Mouse (Mus musculus) intestine, postnatal 0 days (tissue): ENCODE data around the gene St8sia1. TPM values are rescaled to one million over a fixed set of nuclear protein-coding genes. Genes with fewer than 3 reads are reported as not detected.

ENCODE experiments used
- ATAC-seq: fragments of 200-750 bp; cut with Nextera tagmentation; 2 replicates; pipeline ENCODE4 v1.8.0; 2017; ENCODE audit warnings: mild to moderate bottlenecking, moderate TSS enrichment, moderate library complexity
- H3K27ac ChIP-seq: fragments of 300-500 bp; sonication (generic); 2 replicates; pipeline ENCODE4 v1.5.1; 2014; ENCODE audit warnings: mild to moderate bottlenecking, low read depth, low read length, moderate library complexity
- H3K27me3 ChIP-seq: fragments of 300-500 bp; sonication (generic); replicated peaks from 2 replicates; pipeline ENCODE4 v1.6.1; 2014; ENCODE audit warnings: low read length, mixed read lengths; ENCODE audit not compliant: control insufficient read depth, insufficient read depth
- H3K36me3 ChIP-seq: fragments of 300-500 bp; sonication (generic); 2 replicates; pipeline ENCODE4 v1.6.1; 2014; ENCODE audit warnings: mild to moderate bottlenecking, moderate library complexity; ENCODE audit not compliant: control insufficient read depth, insufficient read depth
- H3K4me1 ChIP-seq: fragments of 300-500 bp; sonication (generic); replicated peaks from 2 replicates; pipeline ENCODE4 v1.6.1; 2014; ENCODE audit warnings: antibody characterized with exemption, low read length, mixed read lengths; ENCODE audit not compliant: control insufficient read depth, insufficient read depth
- H3K4me2 ChIP-seq: fragments of 300-500 bp; sonication (generic); replicated peaks from 2 replicates; pipeline ENCODE4 v1.6.1; 2014; ENCODE audit warnings: low read depth, mild to moderate bottlenecking, moderate library complexity
- H3K4me3 ChIP-seq: fragments of 300-500 bp; sonication (generic); 2 replicates; pipeline ENCODE4 v1.5.1; 2014; ENCODE audit warnings: low read depth, low read length
- H3K9ac ChIP-seq: fragments of 300-500 bp; sonication (generic); 2 replicates; pipeline ENCODE4 v1.6.1; 2014; ENCODE audit warnings: mild to moderate bottlenecking, low read depth, low read length
- H3K9me3 ChIP-seq: fragments of 300-500 bp; sonication (generic); 2 replicates; pipeline ENCODE4 v1.6.1; 2016; ENCODE audit warnings: mixed run types; ENCODE audit not compliant: control insufficient read depth
- CTCF ChIP-seq: sonication (generic); IDR thresholded peaks from 2 replicates; pipeline ENCODE4 v1.5.1; 2016; ENCODE audit warnings: low read depth, mild to moderate bottlenecking, control low read depth, antibody characterized with exemption, moderate library complexity
- WGBS: fragments of 180-500 bp; shearing (Covaris S2); extraction: QIAGEN DNeasy Blood & Tissue Kit; methylation state at CpG from one replicate; pipeline ENCODE4 v1.1.7; 2014; 5-methylcytosine and 5-hydroxymethylcytosine counted together
- polyA plus RNA-seq: library from polyadenylated mRNA; unstranded; fragments of >200 nt; fragmentation: Nextera tagmentation; extraction: Ambion mirVana; gene quantifications from 2 replicates; pipeline ENCODE4 v1.2.1, GENCODE M21; 2015

Gene St8sia1
- polyA plus RNA-seq, 1 experiment from 2014 or later, result 0.34 TPM

DNA sequence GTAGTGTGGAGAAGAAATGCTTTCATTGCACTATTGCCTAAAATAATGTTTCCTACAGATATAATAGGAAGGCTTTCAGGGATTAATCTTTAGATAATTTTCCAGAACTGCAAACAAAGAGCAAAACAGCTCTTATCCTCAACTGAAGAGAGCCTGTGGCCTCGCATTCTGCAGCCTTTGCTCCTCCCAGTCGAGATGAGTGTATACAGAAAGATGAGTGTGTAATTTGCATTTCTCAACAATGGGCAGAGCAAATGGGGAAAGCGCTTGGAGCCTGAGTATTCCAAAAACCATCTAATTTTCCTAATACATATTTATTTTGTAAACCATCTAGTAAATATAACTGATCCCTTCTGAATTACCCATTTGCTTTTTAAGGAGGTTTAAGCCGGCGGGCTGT is 38.3 kb downstream of the St8sia1 start:
- no peaks in the 10 kb centered on the region for H3K4me1 ChIP-seq
- no peak overlapping the region for H3K4me2 ChIP-seq
- no peak overlapping the region for H3K4me3 ChIP-seq
- no peaks in the 10 kb centered on the region for H3K9me3 ChIP-seq
- H3K27ac ChIP-seq, result no peak overlapping the region
- H3K9ac ChIP-seq, result no peak overlapping the region
- H3K27me3 ChIP-seq, result no peaks in the 10 kb centered on the region
- ATAC-seq, result no peak
- 78% methylated on average over 5 of the region's 5 CpGs for WGBS
- no peaks in the 10 kb centered on the region for H3K36me3 ChIP-seq
- no peak for TF ChIP-seq CTCF

DNA sequence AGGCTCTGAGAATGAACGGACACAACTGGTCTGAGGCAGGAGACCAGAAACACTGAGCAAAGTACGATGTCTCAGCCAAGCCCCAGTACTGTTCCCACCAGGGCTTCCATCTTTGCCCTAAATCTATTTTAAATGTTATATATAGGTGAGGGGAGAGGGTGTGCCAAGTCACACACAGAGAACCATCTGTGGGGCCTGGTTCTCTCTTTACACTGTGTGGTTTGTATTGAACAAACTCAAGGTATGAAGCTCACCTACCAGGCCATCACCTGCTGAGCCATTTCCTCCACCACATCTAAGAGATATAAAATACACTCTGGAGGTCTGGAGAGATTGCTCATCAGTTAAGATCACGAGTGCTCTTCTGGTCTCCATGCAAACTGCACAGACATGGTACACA is 38.9 kb downstream of the St8sia1 start:
- no peaks in the 10 kb centered on the region for H3K27me3 ChIP-seq
- H3K4me2 ChIP-seq, result no peak overlapping the region
- H3K27ac ChIP-seq, result no peak overlapping the region
- H3K9me3 ChIP-seq, result no peaks in the 10 kb centered on the region
- no peaks in the 10 kb centered on the region for H3K36me3 ChIP-seq
- TF ChIP-seq CTCF, result no peak
- H3K9ac ChIP-seq, result no peak overlapping the region
- 90% methylated on average over 3 of the region's 3 CpGs for WGBS
- H3K4me3 ChIP-seq, result no peak overlapping the region
- ATAC-seq, result no peak
- no peaks in the 10 kb centered on the region for H3K4me1 ChIP-seq

DNA sequence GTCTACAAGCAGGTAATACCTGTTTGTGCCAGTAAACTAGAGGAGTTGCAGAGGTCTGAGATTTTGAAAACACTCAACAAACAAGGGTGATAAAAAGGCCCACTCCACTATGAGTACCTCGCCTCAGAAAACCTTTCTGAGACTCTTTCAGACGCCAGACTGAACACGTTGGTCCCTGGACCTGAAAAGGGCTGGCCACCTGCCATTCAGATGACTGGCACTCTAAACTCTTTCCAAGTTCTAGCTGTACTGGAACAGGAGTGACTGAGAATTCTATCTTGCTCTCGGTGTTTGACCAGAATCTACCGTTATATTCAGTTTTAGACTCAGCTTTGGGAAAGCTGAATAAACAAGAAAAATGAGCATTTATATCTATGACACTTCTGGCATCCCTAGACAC is 43.4 kb downstream of the St8sia1 start:
- 64% methylated on average over 5 of the region's 5 CpGs for WGBS
- Histone ChIP-seq H3K36me3 (no peaks in the 10 kb centered on the region), H3K4me2 (no peak overlapping the region), H3K9me3 (no peaks in the 10 kb centered on the region), H3K9ac (no peak overlapping the region), H3K4me1 (no peaks in the 10 kb centered on the region), H3K27ac (no peak overlapping the region), H3K4me3 (no peak overlapping the region), H3K27me3 (no peaks in the 10 kb centered on the region)
- no peak for TF ChIP-seq CTCF
- no peak for ATAC-seq

DNA sequence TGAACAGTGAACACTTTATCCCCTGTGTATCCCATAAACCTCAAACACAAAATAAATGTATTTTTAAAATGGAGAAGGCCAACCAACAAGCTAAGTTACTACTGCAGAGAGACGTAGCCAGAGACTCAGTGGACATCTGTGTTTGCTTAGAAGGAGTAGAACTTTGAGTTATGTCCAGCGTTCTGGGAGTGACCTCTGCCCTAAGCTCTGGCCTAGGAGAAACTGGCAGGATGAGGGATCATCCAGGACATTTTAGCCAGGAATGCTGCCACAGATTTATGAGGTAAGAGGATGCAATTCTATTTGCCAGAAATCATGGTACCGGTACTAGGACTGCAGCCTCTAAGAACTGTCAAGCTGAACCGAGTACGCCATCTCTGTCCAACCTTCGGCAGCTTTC is 45.6 kb downstream of the St8sia1 start:
- no peak for ATAC-seq
- no peak for TF ChIP-seq CTCF
- no peak overlapping the region for H3K27ac ChIP-seq
- no peaks in the 10 kb centered on the region for H3K27me3 ChIP-seq
- no peak overlapping the region for H3K4me2 ChIP-seq
- no peaks in the 10 kb centered on the region for H3K4me1 ChIP-seq
- no peaks in the 10 kb centered on the region for H3K36me3 ChIP-seq
- H3K4me3 ChIP-seq, result no peak overlapping the region
- WGBS, result 72% methylated on average over 6 of the region's 6 CpGs
- no peak overlapping the region for H3K9ac ChIP-seq
- no peaks in the 10 kb centered on the region for H3K9me3 ChIP-seq

DNA sequence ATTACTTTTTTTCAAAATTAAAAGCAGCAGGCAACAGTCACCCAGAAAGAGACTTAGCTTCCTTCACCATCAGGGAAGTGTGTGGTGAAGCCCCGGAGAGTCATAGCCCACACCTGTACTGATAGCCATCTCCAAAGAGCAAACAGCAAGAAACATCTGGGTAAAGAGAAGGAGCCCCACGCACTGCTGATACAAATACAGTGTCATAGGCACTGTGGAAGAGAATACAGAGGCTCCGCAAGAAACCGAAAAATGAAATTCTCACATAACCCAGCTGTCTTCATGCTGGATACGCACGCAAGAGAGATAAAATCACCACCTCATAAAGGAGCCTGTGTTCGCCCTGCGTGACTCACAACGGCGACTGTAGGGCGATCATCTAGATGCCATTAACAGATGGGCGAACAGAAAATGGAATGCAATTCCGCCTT is 46.8 kb downstream of the St8sia1 start:
- Histone ChIP-seq H3K4me1 (no peaks in the 10 kb centered on the region), H3K9me3 (no peaks in the 10 kb centered on the region), H3K4me3 (no peak overlapping the region), H3K9ac (no peak overlapping the region), H3K36me3 (no peaks in the 10 kb centered on the region), H3K4me2 (no peak overlapping the region), H3K27ac (no peak overlapping the region), H3K27me3 (no peaks in the 10 kb centered on the region)
- WGBS, result 78% methylated on average over 13 of the region's 13 CpGs
- TF ChIP-seq CTCF, result no peak
- no peak for ATAC-seq

DNA sequence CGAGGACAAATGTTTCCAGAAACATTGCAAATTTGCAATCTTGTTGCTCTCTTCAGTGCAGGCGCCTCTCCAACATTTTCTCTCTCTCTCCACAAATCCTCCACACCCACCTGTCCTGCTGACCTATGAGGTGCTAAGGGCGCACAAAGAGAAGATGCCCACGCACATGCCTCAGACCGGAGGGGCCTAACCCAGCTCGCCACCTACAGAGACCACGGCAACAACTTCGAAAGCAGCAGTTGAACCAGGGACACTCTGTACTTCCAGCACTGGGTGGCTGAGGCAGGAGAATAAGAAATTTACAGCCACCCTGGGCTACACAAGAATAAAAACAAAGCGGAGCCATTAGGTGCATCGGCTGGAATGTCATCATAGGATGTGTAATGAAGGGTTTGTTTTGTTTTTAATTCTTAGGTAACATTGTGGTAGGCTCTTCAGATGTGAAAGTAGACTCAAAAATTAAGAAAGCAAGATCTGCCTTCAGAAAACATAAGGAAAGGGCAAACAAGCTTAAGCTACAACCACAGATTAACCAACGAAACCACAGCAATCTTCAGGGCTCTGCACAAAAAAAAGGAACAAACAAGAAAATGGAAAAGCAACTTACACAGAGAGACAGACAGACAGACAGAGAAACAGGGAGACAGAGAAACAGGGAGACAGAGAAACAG is 47.8 kb downstream of the St8sia1 start:
- ATAC-seq, result no peak
- WGBS, result 86% methylated on average over 11 of the region's 11 CpGs
- no peak overlapping the region for H3K9ac ChIP-seq

DNA sequence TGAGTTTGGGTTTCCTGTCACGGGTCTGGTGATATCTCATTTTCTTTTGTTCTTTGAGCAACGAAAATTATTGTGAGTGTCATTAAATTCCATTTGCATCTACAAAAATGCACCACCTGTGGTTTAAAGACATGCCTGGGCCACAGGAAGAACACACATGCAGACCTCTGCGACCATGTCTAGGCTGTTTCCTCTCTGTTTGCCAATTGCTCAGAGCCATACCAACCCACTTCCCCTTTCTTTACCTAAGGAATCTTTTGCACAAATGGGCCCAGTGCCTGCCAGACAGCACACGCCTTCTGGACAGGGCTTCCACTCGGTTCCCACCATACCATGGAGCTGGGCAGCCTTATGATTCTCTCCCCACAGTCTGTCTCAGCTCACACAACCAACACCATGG is 48.8 kb downstream of the St8sia1 start:
- Histone ChIP-seq H3K9me3 (no peaks in the 10 kb centered on the region), H3K27me3 (no peaks in the 10 kb centered on the region), H3K36me3 (no peaks in the 10 kb centered on the region), H3K4me2 (no peak overlapping the region), H3K4me3 (no peak overlapping the region), H3K4me1 (no peaks in the 10 kb centered on the region), H3K9ac (no peak overlapping the region), H3K27ac (no peak overlapping the region)
- no peak for TF ChIP-seq CTCF
- 69% methylated on average over 5 of the region's 5 CpGs for WGBS
- no peak for ATAC-seq

More for the DNA sequence above, 47.8 kb downstream of the St8sia1 start:
- Histone ChIP-seq H3K27ac (no peak overlapping the region), H3K4me3 (no peak overlapping the region), H3K36me3 (no peaks in the 10 kb centered on the region), H3K27me3 (no peaks in the 10 kb centered on the region), H3K9me3 (no peaks in the 10 kb centered on the region), H3K4me2 (no peak overlapping the region), H3K4me1 (no peaks in the 10 kb centered on the region)
- no peak for TF ChIP-seq CTCF
